Mouse (Mus musculus) MN1 (cell line): Measurements from ENCODE around the gene Lsmem1.
"Not testable (repeated sequence)": the region's sequence is repeated elsewhere in the genome, so short reads cannot be mapped to it uniquely, and the experiment has no call there.

ENCODE experiments used
- DNase-seq: peaks from one replicate; pipeline ENCODE4 v3.0.0-alpha.2; 2016; ENCODE audit warnings: low spot score

Gene Lsmem1

DNA sequence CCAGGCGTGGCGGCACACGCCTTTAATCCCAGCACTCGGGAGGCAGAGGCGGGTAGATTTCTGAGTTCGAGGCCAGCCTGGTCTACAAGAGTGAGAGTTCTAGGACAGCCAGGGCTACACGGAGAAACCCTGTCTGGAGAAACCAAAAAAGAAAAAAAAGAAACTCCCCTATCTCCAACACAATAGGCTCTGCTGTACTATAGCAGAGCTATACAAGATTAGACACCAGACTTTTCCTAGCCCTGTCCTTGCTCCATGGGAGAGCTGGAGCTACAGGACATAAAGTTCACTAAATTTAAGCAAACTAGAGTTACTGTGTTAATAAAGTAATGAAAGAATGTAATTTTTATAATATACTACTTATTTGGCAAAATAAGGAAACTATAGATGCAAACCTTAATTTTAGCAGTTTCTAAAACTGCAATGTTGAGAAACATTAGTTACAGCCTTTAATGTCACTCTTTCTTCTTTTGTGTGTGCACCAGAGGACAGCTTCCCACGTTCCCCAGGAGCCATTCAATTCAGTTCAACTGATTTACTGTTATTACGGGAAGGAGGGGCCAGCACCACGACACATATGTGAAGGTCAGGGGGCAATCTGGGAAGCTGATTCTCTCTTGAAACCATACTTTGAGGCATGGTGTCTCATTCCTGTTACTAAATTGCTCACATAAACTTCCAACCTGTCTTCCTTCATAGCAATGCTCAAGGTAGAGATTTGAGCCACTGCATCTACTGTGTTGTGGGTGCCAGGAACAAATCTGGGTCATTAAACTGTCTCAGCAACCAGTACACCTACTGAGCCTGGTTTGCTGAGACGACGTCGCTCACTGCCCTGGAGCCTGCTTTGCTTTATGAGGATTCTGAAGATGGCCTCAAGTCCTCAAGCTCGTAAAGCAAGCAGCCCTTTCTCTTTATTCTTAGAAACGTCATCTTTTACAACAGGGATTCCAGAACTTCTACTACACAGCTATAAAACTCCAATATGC, 15.9 kb upstream of the Lsmem1 start:
- DNase-seq: no peak

DNA sequence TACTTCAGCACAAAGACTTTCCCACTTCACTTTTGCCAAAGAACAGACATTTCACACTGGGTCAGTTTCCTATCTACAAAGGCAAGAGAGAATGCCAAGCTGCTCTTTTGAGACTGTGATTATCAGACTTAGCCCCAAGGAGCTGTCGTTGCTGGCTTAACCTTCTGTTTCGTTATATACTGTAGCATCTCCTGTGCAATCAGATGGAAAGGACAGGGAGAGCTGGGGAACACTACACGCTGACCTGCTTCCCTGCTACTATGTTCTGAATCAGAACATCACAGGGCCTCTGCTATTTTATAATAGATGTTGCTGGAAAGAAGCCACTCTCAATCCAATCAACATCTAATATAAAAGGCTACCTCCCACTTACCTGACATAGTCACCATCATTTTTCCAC, 9.8 kb upstream of the Lsmem1 start:
- DNase-seq: no peak

DNA sequence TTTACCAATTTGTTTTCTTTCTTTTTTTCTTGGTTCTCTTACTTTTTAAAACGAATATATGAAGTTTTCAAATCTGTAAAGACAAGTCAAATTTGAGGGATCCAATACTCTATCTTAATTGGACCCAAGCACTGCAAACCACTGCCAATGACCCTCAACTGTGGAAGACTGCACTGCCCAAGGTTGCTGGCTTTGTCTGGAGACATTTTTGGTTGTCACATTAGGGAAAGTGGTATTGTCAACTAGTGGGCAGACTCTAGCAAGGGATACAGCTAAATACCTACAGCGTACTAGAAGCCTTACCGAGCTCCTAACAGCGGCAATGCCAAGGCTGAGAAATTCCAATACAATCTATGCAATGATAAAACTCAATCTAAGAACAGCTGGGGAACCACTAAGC, 8.6 kb upstream of the Lsmem1 start:
- DNase-seq: no peak

DNA sequence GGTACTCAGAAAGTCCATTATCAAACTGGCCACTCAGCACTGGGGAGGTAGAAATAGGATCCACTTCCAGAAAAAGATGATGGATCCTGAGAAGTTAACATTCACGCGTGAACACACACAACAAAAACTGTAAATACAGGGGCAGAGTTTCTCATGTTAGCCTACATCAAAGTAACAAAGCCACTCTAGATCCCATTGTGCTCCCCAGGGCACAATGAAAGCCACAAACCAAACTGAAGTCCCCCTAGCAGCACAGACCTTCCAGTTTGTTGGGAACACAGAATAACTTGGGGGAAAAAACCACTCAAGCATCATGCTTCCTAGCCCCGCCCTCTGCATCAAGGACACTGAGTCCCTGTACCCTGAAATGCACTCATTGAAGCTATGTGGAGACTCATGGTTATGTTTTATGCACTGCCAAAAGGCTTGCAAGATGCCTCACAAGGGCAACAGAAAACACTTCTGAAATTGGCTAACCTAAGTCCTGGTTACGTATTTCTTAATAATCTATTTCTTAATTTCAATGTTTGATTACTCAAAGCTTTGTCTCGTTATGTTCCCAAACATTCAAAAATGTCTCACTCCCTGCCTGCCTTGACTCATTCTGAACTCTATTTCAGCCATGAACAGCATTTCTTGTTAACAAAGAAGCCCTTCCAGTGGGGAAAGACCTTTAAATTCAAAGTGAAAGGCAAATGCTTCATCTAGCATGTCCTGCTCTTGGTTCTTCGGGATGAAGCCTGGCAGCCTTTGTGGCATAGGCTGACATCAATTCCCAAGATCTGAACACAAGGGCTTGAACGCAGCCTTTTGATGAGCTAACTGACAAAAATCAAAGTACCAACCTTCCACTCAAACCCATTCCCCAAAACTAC, 3.1 kb upstream of the Lsmem1 start:
- DNase-seq: no peak

DNA sequence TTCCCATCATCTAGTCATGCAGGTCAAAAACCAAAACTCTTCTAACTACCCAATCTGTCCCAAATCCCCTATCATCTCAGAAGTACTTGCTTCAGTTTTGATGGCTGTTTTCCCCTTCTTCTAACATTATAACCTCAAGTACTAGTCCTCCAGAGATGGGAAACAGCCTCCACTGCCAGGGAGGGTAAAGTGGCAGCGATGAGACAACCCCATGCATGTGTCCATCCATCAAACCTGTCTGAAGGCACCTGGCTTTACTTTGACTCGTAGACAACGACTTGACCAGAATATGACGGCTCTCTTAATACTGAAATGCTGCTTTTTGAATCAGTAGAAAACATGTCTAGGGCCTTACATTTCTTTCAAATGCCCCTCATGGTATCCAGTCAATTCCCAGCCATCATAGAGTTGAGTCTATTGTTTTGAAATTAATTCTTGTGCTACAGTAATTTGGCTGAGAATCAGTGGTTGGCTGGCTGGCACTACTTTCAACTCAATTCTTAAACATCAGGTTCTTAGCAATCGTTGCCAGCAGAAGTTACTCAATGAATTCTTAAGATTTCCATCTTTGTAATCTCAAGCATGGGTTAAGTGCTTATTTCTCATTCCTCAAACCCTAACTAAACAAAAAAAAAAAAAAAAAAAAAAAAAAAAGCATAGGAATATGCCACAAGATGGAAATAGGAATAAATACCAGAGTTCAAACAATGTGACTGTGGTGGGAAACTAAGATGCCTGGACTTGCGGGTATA, 1.4 kb upstream of the Lsmem1 start:
- no peak for DNase-seq

DNA sequence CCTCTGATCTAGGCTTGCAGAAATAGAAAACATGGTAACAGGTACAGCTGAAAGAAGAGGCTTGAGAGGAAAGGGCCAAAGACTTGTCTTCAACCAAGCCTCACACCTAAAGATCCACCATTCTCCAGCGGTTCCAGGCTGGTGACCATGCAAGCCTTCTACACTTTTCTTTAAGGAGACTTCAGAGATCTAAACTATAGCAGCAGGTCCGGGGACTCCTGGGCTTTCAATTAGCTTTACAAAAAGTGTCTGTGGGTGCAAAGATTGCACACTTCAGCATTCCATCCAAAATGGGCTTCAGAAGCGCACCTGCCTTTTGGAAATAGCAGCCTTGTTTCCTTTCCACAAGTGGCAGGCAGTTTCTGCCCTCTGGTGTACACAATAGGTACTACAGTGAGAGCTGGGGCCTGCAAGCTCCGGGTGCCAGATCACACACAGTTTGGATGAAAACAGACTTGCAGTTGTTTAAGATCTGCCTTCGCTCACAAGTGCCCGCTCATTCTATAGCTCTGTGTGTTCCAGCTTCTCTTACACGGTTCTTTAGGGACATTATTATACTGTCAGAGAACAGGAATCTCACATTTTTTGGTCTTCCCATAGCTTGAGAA, 609 bp upstream of the Lsmem1 start:
- DNase-seq: peak; percentile 69

DNA sequence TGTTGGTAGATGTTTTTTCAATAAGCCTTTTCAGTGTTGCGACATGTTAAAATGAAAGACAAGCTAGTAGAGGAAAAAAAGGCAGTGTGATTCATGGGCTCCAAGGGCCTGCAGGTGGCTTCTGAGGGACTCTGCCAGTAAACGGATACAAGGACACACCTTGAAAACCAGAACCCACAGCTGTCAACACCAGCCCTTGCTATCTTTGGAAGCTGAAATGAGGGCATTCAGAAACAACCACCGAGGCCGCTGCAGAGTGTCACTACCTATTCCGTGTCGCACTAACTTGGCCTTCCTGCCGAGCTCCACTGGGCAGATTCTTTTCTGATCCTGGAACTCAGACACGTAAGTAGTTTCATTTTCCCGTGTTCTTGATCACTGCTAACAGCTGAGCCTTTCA, 863 bp downstream of the Lsmem1 start:
- no peak for DNase-seq

DNA sequence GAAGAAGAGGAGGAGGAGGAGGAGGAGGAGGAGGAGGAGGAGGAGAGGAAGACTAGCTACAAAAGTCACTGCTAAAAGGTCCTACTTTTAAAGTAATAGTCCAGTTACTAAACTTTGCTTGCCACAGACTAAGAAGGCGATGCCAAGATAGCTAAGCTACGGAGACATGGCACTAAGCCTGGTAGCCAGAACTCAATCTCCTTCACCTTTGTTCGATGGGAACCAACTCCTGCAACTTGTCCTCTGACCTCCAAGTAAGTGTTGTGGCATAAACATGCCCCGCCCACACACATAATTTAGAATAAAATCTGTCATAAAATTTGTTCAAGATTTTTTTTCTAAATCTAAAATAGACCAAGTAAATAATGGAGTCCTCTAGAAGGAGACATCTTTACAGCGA, 1.3 kb downstream of the Lsmem1 start:
- no peak for DNase-seq

DNA sequence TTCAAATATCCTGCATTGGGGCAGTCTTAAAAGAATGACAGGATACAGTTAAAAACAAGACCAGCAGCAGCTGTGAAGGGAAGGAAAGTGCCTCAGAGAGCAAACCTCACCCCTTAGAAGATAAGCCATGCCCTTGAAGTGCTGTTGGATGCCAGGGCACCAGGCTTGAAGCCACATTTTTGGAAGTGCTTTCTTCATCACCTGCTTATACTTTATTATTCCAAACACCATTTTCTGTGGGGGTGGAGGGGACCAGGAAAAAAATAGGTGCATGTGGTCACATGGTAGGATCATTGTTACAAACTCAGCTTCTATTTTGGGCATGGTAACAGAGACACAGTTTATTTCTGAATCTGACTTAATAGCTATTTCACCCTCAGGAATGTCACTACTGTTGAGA, 1.8 kb downstream of the Lsmem1 start:
- no peak for DNase-seq

DNA sequence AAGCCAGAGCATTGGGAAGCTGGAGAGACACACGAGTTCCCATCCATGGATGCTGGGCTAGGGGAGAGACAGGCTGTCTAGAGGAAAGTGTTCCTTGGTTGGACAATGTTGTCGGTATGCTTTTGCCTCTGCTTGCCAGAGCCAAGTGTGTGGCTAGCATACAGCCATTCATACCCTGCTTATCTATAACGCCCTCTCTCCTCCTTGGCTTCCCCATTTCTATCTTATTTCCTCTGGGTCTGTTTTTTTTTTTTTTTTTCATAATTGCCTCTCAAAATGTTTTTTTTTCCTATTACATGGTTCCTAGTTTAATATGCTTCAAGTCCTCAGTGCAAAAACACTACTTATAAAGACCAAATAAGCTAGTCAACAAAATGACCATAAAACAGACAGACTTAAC, 13.8 kb downstream of the Lsmem1 start:
- no peak for DNase-seq

DNA sequence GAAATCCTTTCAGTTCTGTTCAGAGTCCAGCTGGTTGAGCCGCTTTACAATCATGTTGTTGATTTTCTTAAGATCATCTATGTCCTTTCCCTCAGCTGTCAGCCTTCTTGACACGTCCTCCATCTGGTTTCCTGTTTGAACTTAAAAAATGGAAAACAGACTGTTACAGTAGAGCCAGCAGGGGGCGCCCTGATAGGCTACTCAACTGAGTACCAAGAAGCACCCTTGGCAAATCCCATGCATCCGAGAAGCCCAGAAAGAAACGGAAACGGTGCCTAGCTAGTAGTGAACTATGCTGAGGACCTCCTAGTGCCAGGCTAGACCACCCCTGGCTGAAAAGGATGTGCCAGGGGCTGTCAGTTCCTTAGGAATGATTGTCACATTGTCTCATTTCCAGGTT, 22.2 kb downstream of the Lsmem1 start:
- no peak for DNase-seq

DNA sequence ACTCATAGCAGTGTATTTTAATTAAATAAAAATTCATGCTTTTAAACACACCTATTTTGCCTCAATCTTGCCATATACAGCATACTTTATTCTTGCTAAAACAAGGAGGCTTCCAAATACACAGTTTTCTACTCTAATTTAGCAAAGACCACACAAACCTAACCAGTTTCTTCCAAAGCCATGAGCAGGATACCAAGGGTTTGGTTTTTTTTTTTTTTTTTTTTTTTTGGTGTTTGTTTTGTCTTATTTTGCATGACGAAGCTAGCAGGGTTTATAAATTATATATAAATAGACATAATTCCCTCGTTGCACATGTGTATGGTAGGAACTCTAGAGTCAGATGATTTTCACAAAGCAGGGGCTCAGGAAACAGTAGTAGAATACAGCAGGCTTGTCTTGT, 23.1 kb downstream of the Lsmem1 start:
- DNase-seq: no peak

DNA sequence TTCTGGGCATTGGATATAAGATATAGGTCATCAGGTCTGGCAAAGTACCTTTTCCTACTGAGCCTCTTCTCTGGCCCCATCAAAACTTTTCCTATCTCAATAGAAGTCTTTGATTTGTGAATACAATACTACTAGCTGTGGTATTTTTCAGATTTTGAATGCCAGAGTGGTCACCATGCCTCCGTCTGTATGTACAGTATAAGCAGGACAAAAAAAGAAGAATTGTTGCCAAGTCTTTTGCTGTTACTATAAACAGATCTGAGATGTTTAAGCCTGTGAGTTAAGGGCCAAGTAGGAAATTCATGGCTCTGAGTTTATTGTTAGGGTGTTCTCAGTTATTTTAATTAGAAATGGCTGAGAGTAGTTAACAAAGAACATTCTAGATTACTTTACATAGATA, 24.1 kb downstream of the Lsmem1 start:
- not testable (repeated sequence) for DNase-seq

DNA sequence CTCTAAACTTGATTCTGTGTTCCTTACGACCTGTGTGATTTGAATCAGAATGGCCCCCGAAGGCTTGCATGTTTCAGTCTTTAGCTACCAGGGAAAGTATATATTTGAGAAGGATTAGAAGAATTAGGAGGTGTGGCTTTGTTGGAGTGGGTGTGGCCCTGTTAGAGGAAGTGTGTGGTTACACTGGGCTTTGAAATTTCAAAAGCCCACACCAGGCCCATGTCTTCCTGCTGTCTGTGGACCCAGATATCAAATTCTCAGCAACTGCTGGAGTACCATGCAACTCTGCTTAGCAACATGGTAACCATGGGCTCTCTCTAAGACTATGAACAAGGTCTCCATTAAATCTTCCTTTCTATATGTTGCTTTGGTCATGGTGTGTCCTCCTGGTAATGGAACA, 27.7 kb downstream of the Lsmem1 start:
- no peak for DNase-seq

DNA sequence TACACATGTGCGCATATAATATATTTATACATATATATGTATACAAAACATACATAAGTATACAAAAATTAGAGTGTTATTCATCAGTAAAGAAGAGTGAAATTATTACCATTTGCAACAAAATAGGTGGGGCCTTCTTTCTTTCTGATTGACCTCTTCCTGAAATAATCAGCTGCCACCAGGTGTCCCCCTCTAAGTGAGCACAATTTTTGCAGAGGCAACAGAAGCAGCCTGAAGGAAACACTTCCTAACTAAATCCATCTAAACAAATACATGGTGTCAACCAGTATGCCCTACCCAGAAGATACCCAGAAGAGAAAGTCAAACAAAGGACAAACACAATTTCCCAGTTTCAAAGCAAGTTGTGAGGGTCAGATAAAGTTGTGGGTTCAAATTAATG, 29.6 kb downstream of the Lsmem1 start:
- DNase-seq: no peak

DNA sequence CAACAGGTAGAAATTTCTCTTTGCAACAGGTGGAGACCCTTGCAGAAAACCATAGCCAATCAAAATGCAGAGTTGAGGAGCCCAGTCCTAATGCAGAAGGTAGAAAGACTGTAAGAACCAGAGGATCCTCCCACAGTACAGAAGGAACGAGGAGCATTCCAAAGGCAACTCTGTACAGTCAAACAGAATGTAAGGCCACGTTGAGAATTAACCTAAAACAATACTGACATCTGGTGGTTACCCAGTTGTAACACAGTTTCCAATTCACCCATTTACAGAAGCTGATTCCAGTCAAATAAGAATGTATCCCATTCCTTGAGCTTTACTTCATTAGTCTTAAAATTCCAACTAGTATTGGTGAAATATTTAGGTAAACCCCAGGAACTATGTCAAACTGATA, 34.7 kb downstream of the Lsmem1 start:
- DNase-seq: peak; percentile 65

DNA sequence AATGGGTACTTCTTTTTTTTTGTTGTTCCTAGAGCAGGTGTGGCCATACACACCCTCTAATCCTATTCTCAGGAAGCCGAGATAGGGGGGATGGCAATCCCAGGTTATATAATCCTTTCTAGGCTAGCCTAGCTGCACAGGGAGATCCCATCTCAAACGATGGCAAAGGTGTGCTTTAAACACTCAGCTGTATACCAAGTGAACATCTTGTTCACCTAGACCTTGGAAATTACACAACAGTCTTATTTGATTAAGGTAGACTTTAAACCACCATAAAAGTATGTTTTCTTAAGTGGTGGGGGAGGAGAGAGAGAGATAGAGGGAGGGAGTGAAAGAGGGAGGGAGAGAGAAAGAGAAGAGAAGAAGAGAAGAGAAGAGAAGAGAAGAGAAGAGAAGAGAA, 38.5 kb downstream of the Lsmem1 start:
- no peak for DNase-seq

DNA sequence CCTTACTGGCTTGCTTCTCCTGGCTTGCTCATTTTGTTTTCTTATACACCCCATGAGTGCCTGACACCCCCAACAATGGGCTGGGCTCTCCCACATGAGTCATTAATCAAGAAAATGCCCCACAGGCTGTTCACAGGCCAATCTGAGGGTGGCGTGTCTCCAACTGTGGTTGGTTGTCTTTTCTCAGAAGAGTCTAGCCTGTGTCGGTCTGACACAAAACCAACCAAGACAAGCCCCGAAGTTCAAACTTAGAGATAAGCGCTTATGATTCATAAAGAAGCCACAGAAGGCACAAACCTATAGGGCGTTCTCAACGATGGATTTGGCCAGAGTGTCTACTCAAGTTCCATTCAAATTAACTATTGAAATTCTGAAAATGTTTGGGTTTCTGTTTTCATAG, 45.1 kb downstream of the Lsmem1 start:
- no peak for DNase-seq

DNA sequence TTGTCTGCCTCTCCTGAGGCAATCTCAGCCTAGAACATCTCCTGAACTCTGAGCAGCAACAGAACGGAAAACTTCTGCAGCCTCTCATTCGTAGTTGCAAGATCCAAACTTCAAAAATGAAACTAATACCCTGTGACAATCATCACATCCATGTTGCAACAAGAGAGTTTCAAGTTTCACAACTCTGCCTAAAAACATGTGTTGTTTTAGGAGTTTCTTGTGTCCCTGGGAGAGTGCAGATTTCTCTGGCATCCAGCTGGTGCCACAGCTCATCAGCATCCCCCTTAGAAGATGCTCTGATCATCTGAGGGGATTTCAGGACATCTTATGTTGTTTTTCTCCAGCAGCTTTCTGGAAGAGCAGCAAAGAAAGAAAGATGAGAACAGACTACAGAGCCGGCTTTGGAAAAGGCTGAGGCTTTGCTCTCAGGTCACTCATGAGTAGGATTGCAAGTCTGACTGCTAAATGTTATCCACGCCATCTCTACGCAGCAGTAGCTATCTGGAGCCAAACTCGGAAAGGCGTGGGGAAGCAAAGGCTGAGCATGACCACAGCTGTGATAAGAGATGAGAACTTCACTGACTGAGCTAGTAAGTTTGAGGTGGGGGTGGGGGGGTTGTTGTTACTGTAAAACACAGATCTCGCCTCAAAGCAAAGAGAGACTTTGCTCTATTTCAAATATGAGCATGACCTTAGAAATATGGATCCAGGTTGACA, 46.8 kb downstream of the Lsmem1 start:
- no peak for DNase-seq

DNA sequence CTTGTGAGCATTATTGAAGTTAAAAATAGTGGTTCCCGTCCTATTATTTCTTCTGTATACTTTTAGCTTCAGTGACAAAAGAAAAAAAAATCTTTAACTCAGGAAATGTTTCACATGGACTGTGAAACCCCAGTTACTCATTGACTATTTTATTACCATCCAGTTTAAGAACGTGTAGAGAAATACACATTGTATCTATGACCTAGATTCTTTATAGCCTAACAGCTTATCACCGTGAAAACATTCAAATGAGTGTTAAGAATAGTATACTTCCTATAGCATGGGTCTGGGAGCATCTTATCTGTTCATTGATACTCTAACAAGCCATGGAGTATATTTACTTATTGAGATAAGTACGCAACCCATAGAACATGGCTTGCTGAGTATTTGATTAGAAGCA, 52.0 kb downstream of the Lsmem1 start:
- DNase-seq: no peak

DNA sequence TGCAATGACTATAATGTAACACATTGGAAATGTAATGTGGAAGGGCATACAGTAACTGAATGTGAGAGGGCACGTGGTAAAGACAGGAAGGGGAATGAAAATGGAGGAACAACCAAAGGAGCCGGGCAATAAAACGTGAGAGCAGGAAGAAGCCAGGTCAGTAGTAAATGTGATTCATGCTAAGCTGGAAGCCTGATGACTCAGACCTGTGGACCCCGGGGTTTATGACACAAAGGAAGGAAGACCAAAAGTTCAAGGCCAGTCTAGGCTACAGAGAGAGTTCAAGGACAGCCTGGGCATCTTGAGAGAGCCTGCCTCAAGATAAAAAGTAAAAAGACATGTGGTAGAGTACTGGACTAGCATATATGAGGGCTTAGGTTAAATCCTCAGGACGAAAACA, 52.8 kb downstream of the Lsmem1 start:
- no peak for DNase-seq
